Mouse (Mus musculus): ENCODE measurements at regions not wholly inside any gene's neighbourhood (a gene's known extent, or its start where the extent isn't known, plus 50 kb on each side); places are given as distances from the start of the nearest gene placed in this dataset.

GRCm38 (mm10) chr16:47081896-47082295, 583.6 kb upstream of the Nectin3 start:
- Histone ChIP-seq H3K36me3 (ENCODE audit: control insufficient read depth, insufficient read depth, low read length) (no peaks in the 10 kb centered on the region), H3K27me3 (ENCODE audit: control insufficient read depth, insufficient read depth, low read length) (no peaks in the 10 kb centered on the region), H3K4me1 (ENCODE audit: control insufficient read depth, insufficient read depth, low read length) (no peaks in the 10 kb centered on the region), H3K4me3 (ENCODE audit: low read depth, low read length) (no peak overlapping the region), H3K27ac (ENCODE audit: low read depth, low read length) (no peak overlapping the region), H3K9me3 (replicated peaks; ENCODE audit: control insufficient read depth, low read length) (no peaks in the 10 kb centered on the region), H3K9ac (ENCODE audit: low read depth, low read length) (no peak overlapping the region), H3K4me2 (no peak overlapping the region)
- 89% methylated on average over 4 of the region's 4 CpGs for WGBS (ENCODE audit: insufficient replicate concordance)
- ATAC-seq (replicated peaks; ENCODE audit: insufficient number of reproducible peaks, low FRiP score, low TSS enrichment): no peak

DNA sequence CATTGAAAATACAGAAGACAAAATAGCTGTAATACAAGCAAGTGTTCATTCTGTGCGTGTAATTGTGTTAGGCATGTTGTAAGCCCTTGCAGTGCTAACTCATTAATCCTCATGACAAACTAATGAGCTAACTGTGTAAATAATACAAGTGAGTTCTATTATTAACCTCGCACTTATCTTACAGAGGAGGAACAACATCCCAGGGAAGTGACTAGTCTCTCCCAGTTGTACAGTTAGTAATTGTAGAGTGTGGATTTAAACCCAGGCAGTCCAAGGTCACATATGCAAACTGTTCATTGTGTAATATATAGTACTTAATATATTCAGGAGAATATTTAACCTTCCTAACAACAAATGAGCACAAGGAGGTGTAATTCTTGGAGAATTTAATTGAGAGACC, 582.0 kb upstream of the Nectin3 start:
- 64% methylated on average over 2 of the region's 2 CpGs for WGBS (ENCODE audit: insufficient replicate concordance)
- no peak for ATAC-seq (replicated peaks; ENCODE audit: insufficient number of reproducible peaks, low FRiP score, low TSS enrichment)

DNA sequence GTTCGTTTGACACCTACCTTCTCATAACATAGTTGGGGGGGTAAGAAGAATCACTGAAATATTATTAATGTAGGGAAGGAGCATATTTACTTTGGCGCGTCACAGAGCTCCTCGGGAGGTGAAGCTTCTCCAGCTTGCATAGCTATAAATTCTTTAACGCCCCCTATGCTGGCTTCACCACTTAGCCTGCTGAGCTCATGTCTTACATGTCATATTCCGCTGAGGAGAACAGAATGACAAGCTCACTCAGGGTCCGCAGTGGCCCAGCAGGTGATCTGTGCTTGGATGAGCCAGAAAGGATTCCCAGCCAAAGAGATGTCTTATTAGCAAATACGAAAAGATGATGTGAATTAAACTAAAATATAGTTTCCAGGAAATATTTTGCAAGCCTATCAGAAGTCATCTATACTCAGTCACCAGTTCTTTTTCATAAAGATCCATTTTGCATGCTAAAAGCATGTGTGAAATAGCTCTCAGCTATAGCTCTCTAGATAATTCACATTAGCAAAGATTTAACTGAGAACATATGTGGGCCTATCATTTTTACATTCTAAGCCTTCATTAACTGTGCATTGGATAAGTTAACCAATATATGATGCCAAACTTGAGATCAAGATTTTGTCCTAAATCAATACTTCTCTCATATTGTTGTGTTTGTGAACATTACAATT, 561.1 kb upstream of the Nectin3 start:
- H3K27me3 ChIP-seq (ENCODE audit: control insufficient read depth, insufficient read depth, low read length): no peaks in the 10 kb centered on the region
- no peaks in the 10 kb centered on the region for H3K36me3 ChIP-seq (ENCODE audit: control insufficient read depth, insufficient read depth, low read length)
- H3K4me1 ChIP-seq (ENCODE audit: control insufficient read depth, insufficient read depth, low read length): no peaks in the 10 kb centered on the region
- H3K4me3 ChIP-seq (ENCODE audit: low read depth, low read length): no peak overlapping the region
- no peaks in the 10 kb centered on the region for H3K9me3 ChIP-seq (replicated peaks; ENCODE audit: control insufficient read depth, low read length)
- no peak overlapping the region for H3K4me2 ChIP-seq
- no peak for ATAC-seq (replicated peaks; ENCODE audit: insufficient number of reproducible peaks, low FRiP score, low TSS enrichment)
- no peak overlapping the region for H3K9ac ChIP-seq (ENCODE audit: low read depth, low read length)
- no peak overlapping the region for H3K27ac ChIP-seq (ENCODE audit: low read depth, low read length)
- WGBS (ENCODE audit: insufficient replicate concordance): 80% methylated on average over 8 of the region's 8 CpGs

More for the DNA sequence above, 582.0 kb upstream of the Nectin3 start:
- H3K36me3 ChIP-seq (ENCODE audit: control insufficient read depth, insufficient read depth, low read length): no peaks in the 10 kb centered on the region
- no peaks in the 10 kb centered on the region for H3K27me3 ChIP-seq (ENCODE audit: control insufficient read depth, insufficient read depth, low read length)
- no peak overlapping the region for H3K27ac ChIP-seq (ENCODE audit: low read depth, low read length)
- no peak overlapping the region for H3K9ac ChIP-seq (ENCODE audit: low read depth, low read length)
- no peaks in the 10 kb centered on the region for H3K4me1 ChIP-seq (ENCODE audit: control insufficient read depth, insufficient read depth, low read length)
- H3K4me3 ChIP-seq (ENCODE audit: low read depth, low read length): no peak overlapping the region
- no peaks in the 10 kb centered on the region for H3K9me3 ChIP-seq (replicated peaks; ENCODE audit: control insufficient read depth, low read length)
- no peak overlapping the region for H3K4me2 ChIP-seq

DNA sequence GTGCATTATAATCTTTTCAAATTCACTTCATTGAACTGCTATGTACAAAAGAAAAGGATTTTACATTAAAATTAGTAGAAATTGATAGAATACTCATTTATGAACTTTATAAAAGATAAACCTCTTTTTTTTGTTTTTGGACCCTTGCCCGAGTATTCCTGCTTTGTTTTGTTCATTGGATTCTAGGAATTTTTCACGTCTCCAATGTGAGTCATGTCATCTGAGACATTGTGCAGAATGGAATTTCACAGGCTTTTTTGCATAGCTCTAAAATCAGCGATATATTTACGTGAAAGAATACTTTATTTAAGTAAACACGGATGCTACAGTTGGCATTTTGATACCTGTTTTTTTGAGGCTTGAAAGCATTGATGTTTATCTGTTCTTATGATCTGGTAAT, 560.5 kb upstream of the Nectin3 start:
- Histone ChIP-seq H3K9me3 (replicated peaks; ENCODE audit: control insufficient read depth, low read length) (no peaks in the 10 kb centered on the region), H3K4me2 (no peak overlapping the region), H3K9ac (ENCODE audit: low read depth, low read length) (no peak overlapping the region), H3K4me1 (ENCODE audit: control insufficient read depth, insufficient read depth, low read length) (no peaks in the 10 kb centered on the region), H3K36me3 (ENCODE audit: control insufficient read depth, insufficient read depth, low read length) (no peaks in the 10 kb centered on the region), H3K27ac (ENCODE audit: low read depth, low read length) (no peak overlapping the region), H3K27me3 (ENCODE audit: control insufficient read depth, insufficient read depth, low read length) (no peaks in the 10 kb centered on the region), H3K4me3 (ENCODE audit: low read depth, low read length) (no peak overlapping the region)
- 74% methylated on average over 5 of the region's 5 CpGs for WGBS (ENCODE audit: insufficient replicate concordance)
- ATAC-seq (replicated peaks; ENCODE audit: insufficient number of reproducible peaks, low FRiP score, low TSS enrichment): no peak

GRCm38 (mm10) chr16:47025971-47026370, 527.6 kb upstream of the Nectin3 start:
- Histone ChIP-seq H3K36me3 (ENCODE audit: control insufficient read depth, insufficient read depth, low read length) (no peaks in the 10 kb centered on the region), H3K9me3 (replicated peaks; ENCODE audit: control insufficient read depth, low read length) (no peaks in the 10 kb centered on the region), H3K4me2 (no peak overlapping the region), H3K4me3 (ENCODE audit: low read depth, low read length) (no peak overlapping the region), H3K4me1 (ENCODE audit: control insufficient read depth, insufficient read depth, low read length) (no peaks in the 10 kb centered on the region), H3K9ac (ENCODE audit: low read depth, low read length) (no peak overlapping the region), H3K27ac (ENCODE audit: low read depth, low read length) (no peak overlapping the region), H3K27me3 (ENCODE audit: control insufficient read depth, insufficient read depth, low read length) (no peaks in the 10 kb centered on the region)
- ATAC-seq (replicated peaks; ENCODE audit: insufficient number of reproducible peaks, low FRiP score, low TSS enrichment): no peak

- WGBS (ENCODE audit: insufficient replicate concordance): 79% methylated on average over 3 of the region's 3 CpGs
- Histone ChIP-seq H3K4me1 (ENCODE audit: control insufficient read depth, insufficient read depth, low read length) (no peaks in the 10 kb centered on the region), H3K27me3 (ENCODE audit: control insufficient read depth, insufficient read depth, low read length) (no peaks in the 10 kb centered on the region), H3K4me2 (no peak overlapping the region), H3K27ac (ENCODE audit: low read depth, low read length) (no peak overlapping the region), H3K9ac (ENCODE audit: low read depth, low read length) (no peak overlapping the region), H3K36me3 (ENCODE audit: control insufficient read depth, insufficient read depth, low read length) (no peaks in the 10 kb centered on the region), H3K9me3 (replicated peaks; ENCODE audit: control insufficient read depth, low read length) (no peaks in the 10 kb centered on the region), H3K4me3 (ENCODE audit: low read depth, low read length) (no peak overlapping the region)
- no peak for ATAC-seq (replicated peaks; ENCODE audit: insufficient number of reproducible peaks, low FRiP score, low TSS enrichment)
These were observed 519.2 kb upstream of the Nectin3 start for GRCm38 (mm10) chr16:47017486-47017885.

- H3K27me3 ChIP-seq (ENCODE audit: control insufficient read depth, insufficient read depth, low read length): no peaks in the 10 kb centered on the region
- WGBS (ENCODE audit: insufficient replicate concordance): 63% methylated on average over 6 of the region's 6 CpGs
These were observed 484.7 kb upstream of the Nectin3 start for GRCm38 (mm10) chr16:46982910-46983600.

DNA sequence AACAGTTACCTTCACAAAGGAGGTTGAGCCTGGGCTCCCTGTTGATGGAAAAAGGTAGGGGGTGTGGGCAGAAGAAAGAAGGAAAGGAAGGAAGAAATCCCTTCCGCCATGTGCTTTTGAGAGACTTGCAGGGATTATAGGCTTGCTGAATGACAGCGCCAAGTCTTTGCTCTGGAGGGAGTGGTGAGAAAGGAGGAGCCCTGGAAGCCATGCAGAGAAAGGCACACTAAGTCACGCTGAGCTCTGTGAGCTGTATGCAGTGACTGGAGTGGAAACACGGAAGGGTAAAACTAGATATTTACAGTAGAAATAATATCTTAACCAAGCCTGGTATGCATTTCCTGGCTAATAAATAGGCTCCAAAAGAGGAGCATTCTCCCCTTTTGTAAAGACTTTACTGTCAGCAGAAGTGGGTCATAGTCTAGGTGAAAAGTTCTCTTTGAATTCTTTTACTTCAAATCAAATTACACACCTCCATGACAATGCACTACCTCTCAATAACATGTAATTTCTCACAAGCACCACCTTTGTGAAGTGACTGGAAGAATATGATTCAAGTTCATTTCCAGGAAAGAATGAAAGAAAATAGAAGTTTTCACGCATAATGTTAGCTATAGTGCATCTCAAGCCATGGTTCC, 484.1 kb upstream of the Nectin3 start:
- H3K36me3 ChIP-seq (ENCODE audit: control insufficient read depth, insufficient read depth, low read length): no peaks in the 10 kb centered on the region
- WGBS (ENCODE audit: insufficient replicate concordance): 74% methylated on average over 5 of the region's 5 CpGs

More at GRCm38 (mm10) chr16:46982910-46983600, 484.7 kb upstream of the Nectin3 start:
- Histone ChIP-seq H3K9ac (ENCODE audit: low read depth, low read length) (no peak overlapping the region), H3K9me3 (replicated peaks; ENCODE audit: control insufficient read depth, low read length) (no peaks in the 10 kb centered on the region), H3K4me3 (ENCODE audit: low read depth, low read length) (no peak overlapping the region), H3K36me3 (ENCODE audit: control insufficient read depth, insufficient read depth, low read length) (no peaks in the 10 kb centered on the region), H3K27ac (ENCODE audit: low read depth, low read length) (no peak overlapping the region), H3K4me2 (no peak overlapping the region), H3K4me1 (ENCODE audit: control insufficient read depth, insufficient read depth, low read length) (no peaks in the 10 kb centered on the region)
- no peak for ATAC-seq (replicated peaks; ENCODE audit: insufficient number of reproducible peaks, low FRiP score, low TSS enrichment)

More for the DNA sequence above, 484.1 kb upstream of the Nectin3 start:
- no peaks in the 10 kb centered on the region for H3K9me3 ChIP-seq (replicated peaks; ENCODE audit: control insufficient read depth, low read length)
- ATAC-seq (replicated peaks; ENCODE audit: insufficient number of reproducible peaks, low FRiP score, low TSS enrichment): no peak
- H3K9ac ChIP-seq (ENCODE audit: low read depth, low read length): no peak overlapping the region
- no peaks in the 10 kb centered on the region for H3K4me1 ChIP-seq (ENCODE audit: control insufficient read depth, insufficient read depth, low read length)
- H3K27ac ChIP-seq (ENCODE audit: low read depth, low read length): no peak overlapping the region
- no peak overlapping the region for H3K4me3 ChIP-seq (ENCODE audit: low read depth, low read length)
- no peak overlapping the region for H3K4me2 ChIP-seq
- no peaks in the 10 kb centered on the region for H3K27me3 ChIP-seq (ENCODE audit: control insufficient read depth, insufficient read depth, low read length)

Measured in heart, embryonic 11.5 days (tissue).